Mouse (Mus musculus): ENCODE results near the gene Uck2. TPM values are rescaled to one million over a fixed set of nuclear protein-coding genes. Genes with fewer than 3 reads are reported as not detected.

Gene Uck2
- polyA plus RNA-seq, 1 experiment from 2014 or later, result 47.7 TPM

GRCm38 (mm10) chr1:167215460-167215859 is 69.7 kb downstream of the Uck2 start:
- Histone ChIP-seq H3K4me1 (ENCODE audit: control insufficient read depth, insufficient read depth, low read length) (no peaks in the 10 kb centered on the region), H3K27ac (ENCODE audit: low read depth, low read length) (no peak overlapping the region), H3K4me2 (ENCODE audit: low read depth, low read length) (no peak overlapping the region), H3K9ac (replicated peaks; ENCODE audit: low read depth, low read length) (no peak overlapping the region), H3K9me3 (ENCODE audit: control insufficient read depth, low read length) (no peaks in the 10 kb centered on the region), H3K27me3 (ENCODE audit: control insufficient read depth, insufficient read depth, low read length) (no peaks in the 10 kb centered on the region), H3K4me3 (ENCODE audit: low read depth, low read length) (no peak overlapping the region), H3K36me3 (ENCODE audit: control insufficient read depth, insufficient read depth, low read length) (no peaks in the 10 kb centered on the region)
- no peak for ATAC-seq (ENCODE audit: low read depth)
- WGBS, result 90% methylated on average over 3 of the region's 3 CpGs

- no peaks in the 10 kb centered on the region for H3K9me3 ChIP-seq (ENCODE audit: control insufficient read depth, low read length)
- no peak overlapping the region for H3K4me3 ChIP-seq (ENCODE audit: low read depth, low read length)
- 100% methylated on average over 1 of the region's 1 CpGs for WGBS
These were observed 72.4 kb downstream of the Uck2 start for GRCm38 (mm10) chr1:167212710-167213109.

DNA sequence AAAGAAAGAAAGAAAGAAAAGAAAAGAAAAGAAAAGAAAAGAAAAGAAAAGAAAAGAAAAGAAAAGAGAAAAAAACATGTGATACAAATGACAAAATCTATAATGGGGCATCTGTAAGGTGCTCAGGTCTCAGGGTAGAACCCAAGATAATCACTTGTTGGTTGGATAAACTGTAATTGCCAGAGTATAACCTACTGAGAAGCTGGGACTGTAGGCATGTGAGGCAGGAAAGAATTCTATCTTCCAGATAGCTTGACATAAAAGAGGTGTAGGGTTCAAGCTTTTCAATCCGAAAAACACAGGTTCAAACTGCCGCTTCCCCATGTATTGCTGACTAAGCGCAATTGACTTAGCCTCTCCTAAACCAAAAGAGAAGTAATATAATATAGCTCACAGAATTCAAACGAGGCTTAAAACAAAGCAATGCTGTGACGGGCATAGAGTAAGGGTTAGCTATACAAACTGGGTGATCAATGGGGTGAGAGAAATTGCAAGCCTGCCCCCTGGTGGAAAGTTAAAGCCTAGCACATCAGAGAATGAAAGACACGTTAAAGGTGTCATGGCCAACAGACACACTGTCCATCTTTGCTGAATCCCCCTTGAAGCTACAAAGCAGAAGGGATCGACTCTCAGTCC is 73.0 kb downstream of the Uck2 start:
- Histone ChIP-seq H3K9ac (replicated peaks; ENCODE audit: low read depth, low read length) (no peak overlapping the region), H3K27me3 (ENCODE audit: control insufficient read depth, insufficient read depth, low read length) (no peaks in the 10 kb centered on the region), H3K4me1 (ENCODE audit: control insufficient read depth, insufficient read depth, low read length) (no peaks in the 10 kb centered on the region), H3K27ac (ENCODE audit: low read depth, low read length) (no peak overlapping the region), H3K4me3 (ENCODE audit: low read depth, low read length) (no peak overlapping the region), H3K36me3 (ENCODE audit: control insufficient read depth, insufficient read depth, low read length) (no peaks in the 10 kb centered on the region), H3K9me3 (ENCODE audit: control insufficient read depth, low read length) (no peaks in the 10 kb centered on the region), H3K4me2 (ENCODE audit: low read depth, low read length) (peak overlapping the region; percentile 14; the same call in 1 of the 2 replicates)
- ATAC-seq (ENCODE audit: low read depth), result peak; percentile 86
- 26% methylated on average over 7 of the region's 7 CpGs for WGBS

More at GRCm38 (mm10) chr1:167212710-167213109, 72.4 kb downstream of the Uck2 start:
- Histone ChIP-seq H3K4me1 (ENCODE audit: control insufficient read depth, insufficient read depth, low read length) (no peaks in the 10 kb centered on the region), H3K9ac (replicated peaks; ENCODE audit: low read depth, low read length) (no peak overlapping the region), H3K4me2 (ENCODE audit: low read depth, low read length) (no peak overlapping the region), H3K36me3 (ENCODE audit: control insufficient read depth, insufficient read depth, low read length) (no peaks in the 10 kb centered on the region), H3K27ac (ENCODE audit: low read depth, low read length) (no peak overlapping the region), H3K27me3 (ENCODE audit: control insufficient read depth, insufficient read depth, low read length) (no peaks in the 10 kb centered on the region)
- ATAC-seq (ENCODE audit: low read depth), result 0 out of 2 replicates have a peak, but pooled peaks have one; percentile 15

DNA sequence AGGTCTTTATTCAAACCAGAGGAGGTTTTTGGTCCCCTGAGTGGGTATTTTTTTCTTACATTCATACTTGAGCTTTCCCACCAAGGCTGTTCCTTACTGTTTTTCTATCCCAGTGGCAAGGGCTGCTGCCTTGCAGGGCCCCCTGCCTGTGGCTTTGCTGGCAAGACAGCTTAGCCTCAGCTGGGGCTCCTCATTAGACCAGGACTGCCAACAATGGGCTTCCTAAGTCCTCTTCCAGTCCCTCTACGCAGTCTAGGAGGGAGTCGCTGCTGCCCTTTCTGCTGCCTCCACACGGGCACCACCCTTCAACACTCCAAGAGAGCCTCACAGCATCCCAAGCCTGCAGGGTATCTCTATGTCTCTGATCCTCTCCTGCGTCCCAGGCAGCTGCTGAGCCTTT is 76.3 kb downstream of the Uck2 start:
- H3K36me3 ChIP-seq (ENCODE audit: control insufficient read depth, insufficient read depth, low read length), result no peaks in the 10 kb centered on the region
- no peak overlapping the region for H3K4me2 ChIP-seq (ENCODE audit: low read depth, low read length)
- no peak overlapping the region for H3K27ac ChIP-seq (ENCODE audit: low read depth, low read length)
- no peaks in the 10 kb centered on the region for H3K4me1 ChIP-seq (ENCODE audit: control insufficient read depth, insufficient read depth, low read length)
- no peaks in the 10 kb centered on the region for H3K9me3 ChIP-seq (ENCODE audit: control insufficient read depth, low read length)
- H3K27me3 ChIP-seq (ENCODE audit: control insufficient read depth, insufficient read depth, low read length), result no peaks in the 10 kb centered on the region
- no peak overlapping the region for H3K9ac ChIP-seq (replicated peaks; ENCODE audit: low read depth, low read length)
- WGBS, result 56% methylated on average over 4 of the region's 4 CpGs
- H3K4me3 ChIP-seq (ENCODE audit: low read depth, low read length), result no peak overlapping the region
- ATAC-seq (ENCODE audit: low read depth), result no peak

DNA sequence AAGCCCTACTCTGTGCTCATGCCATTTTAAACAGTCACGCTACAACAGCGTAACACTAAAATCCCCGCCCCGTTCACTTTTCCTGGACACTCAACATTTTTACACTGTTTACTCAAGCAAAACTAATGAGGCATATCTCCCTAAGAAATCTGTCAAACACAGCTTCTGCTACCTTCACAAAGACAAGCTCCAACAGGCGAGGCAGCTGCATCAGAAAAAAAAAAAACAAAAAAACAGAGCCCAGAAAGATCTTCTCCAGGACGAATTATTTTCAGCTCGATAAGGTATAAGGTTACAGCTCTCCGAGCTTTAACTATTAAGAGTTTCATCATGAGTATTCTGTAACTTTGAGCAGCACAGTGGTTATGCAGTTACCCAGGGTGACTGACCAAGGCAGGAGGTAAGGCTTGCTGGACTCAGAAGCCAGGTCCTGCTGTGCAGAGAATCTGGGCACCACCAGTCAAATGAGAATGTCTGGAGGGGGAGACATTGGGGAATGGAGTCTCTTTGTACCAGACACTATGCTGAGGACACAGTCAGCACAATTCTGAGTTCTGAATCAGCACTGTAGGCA is 79.9 kb downstream of the Uck2 start:
- ATAC-seq (ENCODE audit: low read depth), result no peak
- H3K27ac ChIP-seq (ENCODE audit: low read depth, low read length), result no peak overlapping the region
- 79% methylated on average over 8 of the region's 8 CpGs for WGBS
- H3K4me3 ChIP-seq (ENCODE audit: low read depth, low read length), result no peak overlapping the region
- H3K4me1 ChIP-seq (ENCODE audit: control insufficient read depth, insufficient read depth, low read length), result no peaks in the 10 kb centered on the region
- no peaks in the 10 kb centered on the region for H3K36me3 ChIP-seq (ENCODE audit: control insufficient read depth, insufficient read depth, low read length)
- no peaks in the 10 kb centered on the region for H3K9me3 ChIP-seq (ENCODE audit: control insufficient read depth, low read length)
- no peak overlapping the region for H3K9ac ChIP-seq (replicated peaks; ENCODE audit: low read depth, low read length)
- H3K4me2 ChIP-seq (ENCODE audit: low read depth, low read length), result no peak overlapping the region
- H3K27me3 ChIP-seq (ENCODE audit: control insufficient read depth, insufficient read depth, low read length), result no peaks in the 10 kb centered on the region

GRCm38 (mm10) chr1:167204421-167204820 is 80.7 kb downstream of the Uck2 start:
- H3K4me3 ChIP-seq (ENCODE audit: low read depth, low read length), result no peak overlapping the region
- WGBS, result 90% methylated on average over 1 of the region's 1 CpGs
- no peak overlapping the region for H3K9ac ChIP-seq (replicated peaks; ENCODE audit: low read depth, low read length)

DNA sequence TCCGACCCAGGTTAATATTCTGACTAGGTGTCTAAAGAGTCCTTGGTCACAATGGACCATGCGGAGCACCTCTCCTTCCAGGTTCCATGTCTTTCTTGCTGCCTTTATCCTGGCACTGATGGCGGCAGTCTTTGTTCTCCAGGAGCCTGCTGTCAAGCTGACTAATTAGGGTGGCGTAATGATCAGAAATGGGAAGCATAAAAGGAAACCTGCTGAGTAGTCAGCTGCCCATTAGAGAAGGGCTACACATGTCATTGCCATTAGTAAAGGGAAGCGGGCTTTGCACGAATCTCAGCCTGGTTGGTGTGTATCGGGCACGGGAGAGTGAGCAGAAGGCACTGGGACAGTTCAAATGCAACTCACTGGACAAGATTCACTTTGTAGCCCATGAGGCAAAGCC is 90.4 kb downstream of the Uck2 start:
- WGBS, result 17% methylated on average over 8 of the region's 8 CpGs
- no peak overlapping the region for H3K4me3 ChIP-seq (ENCODE audit: low read depth, low read length)
- H3K27me3 ChIP-seq (ENCODE audit: control insufficient read depth, insufficient read depth, low read length), result no peaks in the 10 kb centered on the region
- no peaks in the 10 kb centered on the region for H3K9me3 ChIP-seq (ENCODE audit: control insufficient read depth, low read length)
- H3K4me1 ChIP-seq (ENCODE audit: control insufficient read depth, insufficient read depth, low read length), result no peaks in the 10 kb centered on the region
- H3K27ac ChIP-seq (ENCODE audit: low read depth, low read length), result no peak overlapping the region
- no peaks in the 10 kb centered on the region for H3K36me3 ChIP-seq (ENCODE audit: control insufficient read depth, insufficient read depth, low read length)
- peak; percentile 31; the same call in 1 of the 2 replicates for ATAC-seq (ENCODE audit: low read depth)
- no peak overlapping the region for H3K4me2 ChIP-seq (ENCODE audit: low read depth, low read length)
- no peak overlapping the region for H3K9ac ChIP-seq (replicated peaks; ENCODE audit: low read depth, low read length)

More at GRCm38 (mm10) chr1:167204421-167204820, 80.7 kb downstream of the Uck2 start:
- no peak overlapping the region for H3K27ac ChIP-seq (ENCODE audit: low read depth, low read length)
- no peak for ATAC-seq (ENCODE audit: low read depth)
- no peaks in the 10 kb centered on the region for H3K4me1 ChIP-seq (ENCODE audit: control insufficient read depth, insufficient read depth, low read length)
- no peaks in the 10 kb centered on the region for H3K27me3 ChIP-seq (ENCODE audit: control insufficient read depth, insufficient read depth, low read length)
- no peaks in the 10 kb centered on the region for H3K9me3 ChIP-seq (ENCODE audit: control insufficient read depth, low read length)
- no peaks in the 10 kb centered on the region for H3K36me3 ChIP-seq (ENCODE audit: control insufficient read depth, insufficient read depth, low read length)
- no peak overlapping the region for H3K4me2 ChIP-seq (ENCODE audit: low read depth, low read length)

DNA sequence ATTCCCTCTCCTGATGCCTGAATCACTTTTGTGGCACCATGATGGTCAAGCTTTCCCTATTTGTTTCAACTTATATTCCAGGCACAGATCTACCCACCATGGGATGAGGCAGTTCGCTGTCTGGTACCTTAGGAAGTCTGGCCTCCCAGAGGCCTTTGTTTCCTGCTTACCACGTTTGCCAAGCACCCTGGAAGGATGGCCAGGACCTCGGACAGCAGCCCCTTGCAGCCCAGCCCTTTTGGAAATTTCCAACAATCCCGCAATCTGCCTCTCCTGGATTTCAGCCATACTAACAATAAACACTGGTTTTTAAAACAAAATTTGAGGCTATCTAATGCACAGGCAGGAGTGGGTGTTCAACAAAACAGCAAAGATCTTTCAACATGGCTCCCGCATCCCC is 97.3 kb downstream of the Uck2 start:
- Histone ChIP-seq H3K9me3 (ENCODE audit: control insufficient read depth, low read length) (no peaks in the 10 kb centered on the region), H3K36me3 (ENCODE audit: control insufficient read depth, insufficient read depth, low read length) (no peaks in the 10 kb centered on the region), H3K27me3 (ENCODE audit: control insufficient read depth, insufficient read depth, low read length) (no peaks in the 10 kb centered on the region), H3K4me1 (ENCODE audit: control insufficient read depth, insufficient read depth, low read length) (no peaks in the 10 kb centered on the region), H3K27ac (ENCODE audit: low read depth, low read length) (no peak overlapping the region), H3K4me3 (ENCODE audit: low read depth, low read length) (no peak overlapping the region), H3K4me2 (ENCODE audit: low read depth, low read length) (no peak overlapping the region), H3K9ac (replicated peaks; ENCODE audit: low read depth, low read length) (no peak overlapping the region)
- 49% methylated on average over 5 of the region's 5 CpGs for WGBS
- no peak for ATAC-seq (ENCODE audit: low read depth)

- 25% methylated on average over 9 of the region's 9 CpGs for WGBS
- Histone ChIP-seq H3K4me1 (ENCODE audit: control insufficient read depth, insufficient read depth, low read length) (peaks cover 5% of the 10 kb centered on the region), H3K9ac (replicated peaks; ENCODE audit: low read depth, low read length) (no peak overlapping the region), H3K27me3 (ENCODE audit: control insufficient read depth, insufficient read depth, low read length) (no peaks in the 10 kb centered on the region), H3K4me2 (ENCODE audit: low read depth, low read length) (no peak overlapping the region), H3K27ac (ENCODE audit: low read depth, low read length) (no peak overlapping the region), H3K4me3 (ENCODE audit: low read depth, low read length) (no peak overlapping the region), H3K36me3 (ENCODE audit: control insufficient read depth, insufficient read depth, low read length) (no peaks in the 10 kb centered on the region), H3K9me3 (ENCODE audit: control insufficient read depth, low read length) (no peaks in the 10 kb centered on the region)
- ATAC-seq (ENCODE audit: low read depth), result peak; percentile 94
These were observed 103.1 kb downstream of the Uck2 start for GRCm38 (mm10) chr1:167181919-167182616.

Data from neural tube, embryonic 14.5 days (tissue).